Mouse (Mus musculus): ENCODE measurements around the gene Stim1.

Gene Stim1

GRCm38 (mm10) chr7:102338956-102339355, 71.3 kb downstream of the Stim1 start:
- Histone ChIP-seq H3K27me3 (ENCODE audit: control insufficient read depth, insufficient read depth, low read length, poor library complexity, severe bottlenecking) (no peaks in the 10 kb centered on the region), H3K36me3 (ENCODE audit: control insufficient read depth, insufficient read depth, low read length, poor library complexity, severe bottlenecking) (no peaks in the 10 kb centered on the region)
- no peak for DNase-seq (ENCODE audit: low read depth, low spot score)

- Histone ChIP-seq H3K27me3 (ENCODE audit: control insufficient read depth, insufficient read depth, low read length, poor library complexity, severe bottlenecking) (no peaks in the 10 kb centered on the region), H3K36me3 (ENCODE audit: control insufficient read depth, insufficient read depth, low read length, poor library complexity, severe bottlenecking) (no peaks in the 10 kb centered on the region)
- no peak for DNase-seq (ENCODE audit: low read depth, low spot score)
Measured at GRCm38 (mm10) chr7:102345893-102346292, 78.3 kb downstream of the Stim1 start.

GRCm38 (mm10) chr7:102347327-102347726, 79.7 kb downstream of the Stim1 start:
- peak; percentile 67 for DNase-seq (ENCODE audit: low read depth, low spot score)
- Histone ChIP-seq H3K27me3 (ENCODE audit: control insufficient read depth, insufficient read depth, low read length, poor library complexity, severe bottlenecking) (no peaks in the 10 kb centered on the region), H3K36me3 (ENCODE audit: control insufficient read depth, insufficient read depth, low read length, poor library complexity, severe bottlenecking) (no peaks in the 10 kb centered on the region)

GRCm38 (mm10) chr7:102348681-102349080, 81.1 kb downstream of the Stim1 start:
- DNase-seq (ENCODE audit: low read depth, low spot score), result no peak
- H3K27me3 ChIP-seq (ENCODE audit: control insufficient read depth, insufficient read depth, low read length, poor library complexity, severe bottlenecking), result no peaks in the 10 kb centered on the region
- H3K36me3 ChIP-seq (ENCODE audit: control insufficient read depth, insufficient read depth, low read length, poor library complexity, severe bottlenecking), result no peaks in the 10 kb centered on the region

- no peak for DNase-seq (ENCODE audit: low read depth, low spot score)
- Histone ChIP-seq H3K36me3 (ENCODE audit: control insufficient read depth, insufficient read depth, low read length, poor library complexity, severe bottlenecking) (no peaks in the 10 kb centered on the region), H3K27me3 (ENCODE audit: control insufficient read depth, insufficient read depth, low read length, poor library complexity, severe bottlenecking) (no peaks in the 10 kb centered on the region)
Measured at GRCm38 (mm10) chr7:102349236-102349635, 81.6 kb downstream of the Stim1 start.

GRCm38 (mm10) chr7:102353420-102353819, 85.8 kb downstream of the Stim1 start:
- Histone ChIP-seq H3K27me3 (ENCODE audit: control insufficient read depth, insufficient read depth, low read length, poor library complexity, severe bottlenecking) (no peaks in the 10 kb centered on the region), H3K36me3 (ENCODE audit: control insufficient read depth, insufficient read depth, low read length, poor library complexity, severe bottlenecking) (peaks cover 5% of the 10 kb centered on the region; the same call in 1 of the 2 replicates)
- no peak for DNase-seq (ENCODE audit: low read depth, low spot score)

- Histone ChIP-seq H3K27me3 (ENCODE audit: control insufficient read depth, insufficient read depth, low read length, poor library complexity, severe bottlenecking) (no peaks in the 10 kb centered on the region), H3K36me3 (ENCODE audit: control insufficient read depth, insufficient read depth, low read length, poor library complexity, severe bottlenecking) (peaks cover 6% of the 10 kb centered on the region; the same call in 1 of the 2 replicates)
- DNase-seq (ENCODE audit: low read depth, low spot score), result no peak
Measured at GRCm38 (mm10) chr7:102358124-102358523, 90.5 kb downstream of the Stim1 start.

GRCm38 (mm10) chr7:102361297-102361696, 93.7 kb downstream of the Stim1 start:
- DNase-seq (ENCODE audit: low read depth, low spot score), result no peak
- no peaks in the 10 kb centered on the region for H3K27me3 ChIP-seq (ENCODE audit: control insufficient read depth, insufficient read depth, low read length, poor library complexity, severe bottlenecking)
- peaks cover 1% of the 10 kb centered on the region; the same call in 1 of the 2 replicates for H3K36me3 ChIP-seq (ENCODE audit: control insufficient read depth, insufficient read depth, low read length, poor library complexity, severe bottlenecking)

- no peak for DNase-seq (ENCODE audit: low read depth, low spot score)
- H3K27me3 ChIP-seq (ENCODE audit: control insufficient read depth, insufficient read depth, low read length, poor library complexity, severe bottlenecking), result no peaks in the 10 kb centered on the region
- H3K36me3 ChIP-seq (ENCODE audit: control insufficient read depth, insufficient read depth, low read length, poor library complexity, severe bottlenecking), result no peaks in the 10 kb centered on the region
Measured at GRCm38 (mm10) chr7:102363853-102364252, 96.2 kb downstream of the Stim1 start.

- DNase-seq (ENCODE audit: low read depth, low spot score), result no peak
- Histone ChIP-seq H3K27me3 (ENCODE audit: control insufficient read depth, insufficient read depth, low read length, poor library complexity, severe bottlenecking) (no peaks in the 10 kb centered on the region), H3K36me3 (ENCODE audit: control insufficient read depth, insufficient read depth, low read length, poor library complexity, severe bottlenecking) (no peaks in the 10 kb centered on the region)
Measured at GRCm38 (mm10) chr7:102369661-102370060, 102.1 kb downstream of the Stim1 start.

GRCm38 (mm10) chr7:102370526-102370925, 102.9 kb downstream of the Stim1 start:
- H3K27me3 ChIP-seq (ENCODE audit: control insufficient read depth, insufficient read depth, low read length, poor library complexity, severe bottlenecking), result no peaks in the 10 kb centered on the region
- DNase-seq (ENCODE audit: low read depth, low spot score), result no peak
- no peaks in the 10 kb centered on the region for H3K36me3 ChIP-seq (ENCODE audit: control insufficient read depth, insufficient read depth, low read length, poor library complexity, severe bottlenecking)

- no peaks in the 10 kb centered on the region for H3K27me3 ChIP-seq (ENCODE audit: control insufficient read depth, insufficient read depth, low read length, poor library complexity, severe bottlenecking)
- H3K36me3 ChIP-seq (ENCODE audit: control insufficient read depth, insufficient read depth, low read length, poor library complexity, severe bottlenecking), result no peaks in the 10 kb centered on the region
- DNase-seq (ENCODE audit: low read depth, low spot score), result no peak
Measured at GRCm38 (mm10) chr7:102373382-102374072, 105.9 kb downstream of the Stim1 start.

GRCm38 (mm10) chr7:102383221-102383620, 115.6 kb downstream of the Stim1 start:
- no peak for DNase-seq (ENCODE audit: low read depth, low spot score)
- H3K36me3 ChIP-seq (ENCODE audit: control insufficient read depth, insufficient read depth, low read length, poor library complexity, severe bottlenecking), result peaks cover 2% of the 10 kb centered on the region; the same call in 1 of the 2 replicates
- H3K27me3 ChIP-seq (ENCODE audit: control insufficient read depth, insufficient read depth, low read length, poor library complexity, severe bottlenecking), result no peaks in the 10 kb centered on the region; the same call in 1 of the 2 replicates

- DNase-seq (ENCODE audit: low read depth, low spot score), result no peak
- Histone ChIP-seq H3K36me3 (ENCODE audit: control insufficient read depth, insufficient read depth, low read length, poor library complexity, severe bottlenecking) (peaks cover 2% of the 10 kb centered on the region; the same call in 1 of the 2 replicates), H3K27me3 (ENCODE audit: control insufficient read depth, insufficient read depth, low read length, poor library complexity, severe bottlenecking) (no peaks in the 10 kb centered on the region; the same call in 1 of the 2 replicates)
Measured at GRCm38 (mm10) chr7:102385973-102386372, 118.4 kb downstream of the Stim1 start.

GRCm38 (mm10) chr7:102389082-102389481, 121.5 kb downstream of the Stim1 start:
- no peak for DNase-seq (ENCODE audit: low read depth, low spot score)
- H3K36me3 ChIP-seq (ENCODE audit: control insufficient read depth, insufficient read depth, low read length, poor library complexity, severe bottlenecking), result peaks cover 4% of the 10 kb centered on the region; the same call in 1 of the 2 replicates
- no peaks in the 10 kb centered on the region; the same call in 1 of the 2 replicates for H3K27me3 ChIP-seq (ENCODE audit: control insufficient read depth, insufficient read depth, low read length, poor library complexity, severe bottlenecking)

Data from splenic B cell, adult 2 months (primary cell).